Mouse (Mus musculus) bone marrow, adult 2 months (tissue): Measurements from ENCODE around the gene Rffl.

Experiments used
- CTCF ChIP-seq: fragments of 200-500 bp; IDR thresholded peaks from 2 replicates; pipeline ENCODE4 v1.5.1; 2011; ENCODE audit warnings: low read length, control low read depth; ENCODE audit not compliant: control insufficient read depth, insufficient read depth
- POLR2A ChIP-seq: fragments of 200-500 bp; IDR thresholded peaks from 2 replicates; pipeline ENCODE4 v1.6.1; 2011; ENCODE audit warnings: low read depth, mild to moderate bottlenecking, control low read depth, low read length, borderline replicate concordance; ENCODE audit not compliant: control insufficient read depth

DNA sequence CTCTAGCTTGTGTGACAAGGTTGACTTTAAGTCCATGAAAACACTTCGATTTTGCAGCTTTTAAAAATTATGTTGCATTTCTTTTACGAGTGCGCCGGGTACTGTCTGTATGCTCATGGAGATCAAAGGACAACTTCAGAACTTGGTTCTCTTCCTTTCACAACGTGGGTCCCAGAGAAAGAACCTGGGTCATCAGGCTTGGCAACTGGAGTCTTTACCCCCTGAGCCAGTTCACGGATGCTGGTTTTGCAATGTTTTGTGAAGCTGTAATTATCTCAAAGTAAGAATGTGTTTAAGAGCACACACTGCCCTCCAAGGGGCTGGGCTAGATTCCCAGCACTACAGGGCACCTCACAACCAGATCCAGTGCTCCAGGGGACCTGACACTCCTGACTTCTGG lies 16.9 kb downstream of the Rffl start:
- no peak for TF ChIP-seq POLR2A
- no peak for TF ChIP-seq CTCF
